Mouse (Mus musculus): ENCODE results near the gene 4930516K23Rik.

4930516K23Rik gene

GRCm38 (mm10) chr7:104061345-104061744 lies at the start of gene 4930516K23Rik:
Gene 4930516K23Rik (minus strand): TSS chr7:104061445.
- no peak for DNase-seq (ENCODE audit: low read depth)

DNA sequence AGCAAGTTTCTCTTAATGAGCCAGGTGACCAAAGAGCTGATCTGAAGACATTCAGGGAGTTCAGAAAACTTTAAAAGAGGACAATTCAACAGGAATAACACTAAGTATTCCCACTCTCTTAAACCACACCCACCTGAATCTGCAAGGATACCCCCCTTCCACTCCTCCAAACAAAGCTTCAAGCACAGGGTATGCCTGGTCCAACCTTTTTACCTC lies 43.4 kb upstream of the 4930516K23Rik start, which contains the start of gene Olfr646:
Gene Olfr646 (plus strand): TSS at position 117 of the 216 bp plus-strand sequence.
- no peak for DNase-seq (ENCODE audit: low read depth)

- DNase-seq (ENCODE audit: low read depth), result no peak
These were observed 42.9 kb upstream of the 4930516K23Rik start for GRCm38 (mm10) chr7:104103913-104104756.

GRCm38 (mm10) chr7:104085365-104085764 lies 24.1 kb upstream of the 4930516K23Rik start, which contains the start of gene Olfr645:
Gene Olfr645 (minus strand): TSS chr7:104085465.
- no peak for DNase-seq (ENCODE audit: low read depth)

DNA sequence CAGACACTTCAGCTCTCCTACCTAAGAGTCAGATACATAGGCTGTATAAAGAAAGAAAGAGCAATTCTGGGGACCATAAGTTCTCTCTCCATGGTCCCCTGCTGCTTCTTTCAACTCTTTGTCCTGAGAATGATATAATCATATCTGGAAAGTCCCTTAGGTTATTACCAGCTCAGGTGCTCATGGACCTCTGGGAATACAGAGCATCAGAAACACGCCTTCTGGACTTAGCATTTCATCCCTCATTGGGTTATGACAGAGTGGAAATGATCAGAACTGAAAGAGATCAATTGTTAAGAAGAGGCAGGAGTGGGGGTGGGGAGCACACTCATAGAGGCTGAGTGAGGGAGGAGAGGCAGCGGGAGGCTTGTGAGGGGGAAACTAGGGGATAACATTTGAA lies 10.5 kb upstream of the 4930516K23Rik start, which contains the start of gene Olfr644:
Gene Olfr644 (minus strand): TSS at position 101 of the 400 bp plus-strand sequence.
- no peak for DNase-seq (ENCODE audit: low read depth)

GRCm38 (mm10) chr7:104059215-104059614 lies 2.0 kb downstream of the 4930516K23Rik start:
- no peak for DNase-seq (ENCODE audit: low read depth)

DNA sequence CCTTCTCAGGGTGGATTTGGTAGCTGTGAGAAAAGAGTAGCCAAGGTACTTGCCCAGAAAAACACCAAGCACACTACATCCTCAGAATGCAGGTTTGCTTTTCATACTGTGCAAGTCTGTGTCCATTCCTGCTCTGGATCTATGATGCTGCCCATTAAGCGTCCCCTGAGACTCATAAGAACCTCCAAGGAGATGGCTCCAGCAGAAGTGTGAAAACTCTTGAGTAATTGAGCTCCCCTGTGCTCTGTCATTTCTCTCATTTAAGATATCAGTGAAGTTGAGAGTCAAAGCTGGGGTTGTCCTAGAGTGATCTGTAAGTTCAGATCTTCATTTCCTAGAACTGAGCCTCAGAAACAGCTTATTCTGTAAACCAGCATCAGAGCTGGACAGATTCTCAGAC lies 8.7 kb downstream of the 4930516K23Rik start, which contains the start of gene Olfr642:
Gene Olfr642 (minus strand): TSS at position 101 of the 400 bp plus-strand sequence.
- no peak for DNase-seq (ENCODE audit: low read depth)

DNA sequence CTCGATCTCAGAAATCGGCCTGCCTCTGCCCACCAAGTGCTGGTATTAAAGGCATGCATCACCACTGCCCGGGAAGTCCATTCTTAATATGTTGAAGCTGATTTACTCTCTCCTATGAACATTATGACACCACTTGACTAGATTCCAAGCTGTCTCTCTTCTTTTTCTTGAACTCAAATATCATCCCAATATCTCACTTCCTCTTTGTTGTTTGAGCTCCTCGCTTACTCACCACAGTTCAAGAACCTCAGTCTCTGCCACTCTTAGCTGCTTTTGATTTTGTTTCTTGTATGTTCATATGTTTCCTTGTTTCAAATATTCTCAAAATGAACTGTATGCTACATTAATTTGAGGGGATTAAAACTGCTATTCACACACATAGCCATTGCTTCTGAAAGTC lies 10.5 kb downstream of the 4930516K23Rik start:
- no peak for DNase-seq (ENCODE audit: low read depth)

- DNase-seq (ENCODE audit: low read depth), result no peak
These were observed 26.1 kb downstream of the 4930516K23Rik start, which contains the start of gene Olfr641 for GRCm38 (mm10) chr7:104035145-104035544. Gene Olfr641 (plus strand): TSS chr7:104035445.

- no peak for DNase-seq (ENCODE audit: low read depth)
These were observed 34.3 kb downstream of the 4930516K23Rik start for GRCm38 (mm10) chr7:104026978-104027377.

- no peak for DNase-seq (ENCODE audit: low read depth)
These were observed 35.8 kb downstream of the 4930516K23Rik start, which contains the start of gene Olfr640 for GRCm38 (mm10) chr7:104025473-104025872. Gene Olfr640 (minus strand): TSS chr7:104025573.

DNA sequence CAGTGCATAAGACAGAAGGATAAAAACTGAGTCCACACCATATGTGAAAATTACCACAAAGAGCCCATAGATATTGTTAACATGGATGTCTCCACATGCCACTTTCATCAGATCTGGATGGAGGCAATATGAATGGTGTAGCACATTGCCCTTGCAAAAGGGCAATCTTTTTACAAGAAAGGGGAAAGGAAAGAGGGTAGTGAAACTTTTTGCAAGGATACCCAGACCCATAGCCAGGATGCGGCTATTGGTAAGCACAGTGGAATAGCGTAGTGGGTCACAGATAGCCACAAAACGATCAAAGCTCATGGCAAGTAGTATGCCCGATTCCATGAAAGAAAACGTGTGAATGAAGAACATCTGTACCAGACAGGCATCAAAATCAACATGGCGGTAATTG lies 39.6 kb downstream of the 4930516K23Rik start:
- DNase-seq (ENCODE audit: low read depth), result no peak

- DNase-seq (ENCODE audit: low read depth), result no peak
These were observed 42.3 kb downstream of the 4930516K23Rik start for GRCm38 (mm10) chr7:104018953-104019352.

DNA sequence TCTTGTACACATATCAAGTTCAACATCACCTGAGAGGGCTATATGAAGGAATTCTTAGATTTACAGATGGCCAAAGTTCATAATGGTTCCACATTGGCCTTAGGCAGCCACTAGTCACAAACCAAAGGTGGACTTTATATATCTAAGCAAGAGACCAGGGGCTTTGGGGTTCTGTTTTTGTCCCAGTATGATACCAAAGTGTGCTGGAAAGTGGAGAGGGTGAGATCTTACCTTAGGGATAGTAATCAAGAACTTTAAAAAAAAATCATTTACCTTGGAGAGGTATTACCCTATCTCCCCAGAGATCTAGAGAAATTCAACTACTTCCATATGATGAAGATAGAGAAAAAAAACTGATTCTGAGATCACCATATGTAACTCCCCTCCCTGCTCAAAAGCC lies 44.0 kb downstream of the 4930516K23Rik start, which contains the start of gene Olfr639:
Gene Olfr639 (minus strand): TSS at position 101 of the 400 bp plus-strand sequence.
- no peak for DNase-seq (ENCODE audit: low read depth)
